Mouse (Mus musculus) kidney, embryonic 16.5 days (tissue): ENCODE data around the gene Olfr814. TPM values are rescaled to one million over a fixed set of nuclear protein-coding genes. Genes with fewer than 3 reads are reported as not detected.
"Not testable (repeated sequence)": the region's sequence is repeated elsewhere in the genome, so short reads cannot be mapped to it uniquely, and the experiment has no call there.

Experiments
- ATAC-seq: fragments of 200-750 bp; cut with Nextera tagmentation; 2 replicates; pipeline ENCODE4 v1.8.0; 2017; ENCODE audit warnings: moderate TSS enrichment; ENCODE audit not compliant: low FRiP score, low TSS enrichment
- H3K27ac ChIP-seq: fragments of 300-500 bp; sonication (generic); 2 replicates; pipeline ENCODE4 v1.5.1; 2014; ENCODE audit warnings: low read length
- H3K27me3 ChIP-seq: fragments of 300-500 bp; sonication (generic); 2 replicates; pipeline ENCODE4 v1.6.1; 2014; ENCODE audit warnings: low read length, control low read depth, mixed read lengths; ENCODE audit not compliant: insufficient read depth
- H3K36me3 ChIP-seq: fragments of 300-500 bp; sonication (generic); 2 replicates; pipeline ENCODE4 v1.6.1; 2014; ENCODE audit warnings: low read length, control low read depth, mixed read lengths; ENCODE audit not compliant: insufficient read depth
- H3K4me1 ChIP-seq: fragments of 300-500 bp; sonication (generic); 2 replicates; pipeline ENCODE4 v1.6.1; 2014; ENCODE audit warnings: low read length, control low read depth, mixed read lengths; ENCODE audit not compliant: insufficient read depth
- H3K4me2 ChIP-seq: fragments of 300-500 bp; sonication (generic); replicated peaks from 2 replicates; pipeline ENCODE4 v1.6.1; 2014; ENCODE audit warnings: low read depth, low read length
- H3K4me3 ChIP-seq: fragments of 300-500 bp; sonication (generic); 2 replicates; pipeline ENCODE4 v1.5.1; 2014; ENCODE audit warnings: mild to moderate bottlenecking, low read length
- H3K9ac ChIP-seq: fragments of 300-500 bp; sonication (generic); replicated peaks from 2 replicates; pipeline ENCODE4 v1.6.1; 2014; ENCODE audit warnings: low read length
- H3K9me3 ChIP-seq: fragments of 300-500 bp; sonication (generic); 2 replicates; pipeline ENCODE4 v1.6.1; 2016; ENCODE audit warnings: low read length, control low read depth
- WGBS: fragments of 180-500 bp; shearing (Covaris S2); extraction: QIAGEN DNeasy Blood & Tissue Kit; methylation state at CpG from one replicate; pipeline ENCODE4 v1.1.7; 2014; 5-methylcytosine and 5-hydroxymethylcytosine counted together
- polyA plus RNA-seq: library from polyadenylated mRNA; unstranded; fragments of >200 nt; fragmentation: Nextera tagmentation; extraction: Ambion mirVana; gene quantifications from 2 replicates; pipeline ENCODE4 v1.2.1, GENCODE M21; 2015

Olfr814 gene
- not detected in 2 replicates for polyA plus RNA-seq

DNA sequence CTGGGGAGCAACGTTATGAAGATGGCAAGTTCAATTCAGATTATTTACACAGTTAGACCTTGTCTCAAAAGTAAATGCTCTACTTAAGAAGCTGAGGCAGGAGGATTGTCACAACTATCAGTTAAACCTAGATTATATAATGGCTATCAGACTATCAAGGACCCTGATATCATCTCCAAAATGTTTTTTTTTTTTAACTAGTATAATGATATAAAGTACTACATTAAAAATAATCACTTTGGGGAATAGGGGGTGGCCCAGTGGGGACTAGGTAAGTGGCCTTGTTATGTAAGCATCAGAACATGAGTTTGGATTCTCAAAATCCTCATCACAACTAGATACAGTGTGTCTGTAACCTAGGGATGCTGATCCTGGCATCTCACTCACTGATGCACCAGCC, at the start of gene Olfr814:
TSS of gene Olfr814 (minus strand) at position 101 of the 400 bp plus-strand sequence.
- not testable (repeated sequence) for H3K4me2 ChIP-seq, H3K27me3 ChIP-seq, H3K4me3 ChIP-seq, ATAC-seq, H3K27ac ChIP-seq, H3K4me1 ChIP-seq, H3K9ac ChIP-seq, H3K9me3 ChIP-seq, H3K36me3 ChIP-seq
- no CpG with 5 or more reads among the region's 1 CpGs for WGBS

DNA sequence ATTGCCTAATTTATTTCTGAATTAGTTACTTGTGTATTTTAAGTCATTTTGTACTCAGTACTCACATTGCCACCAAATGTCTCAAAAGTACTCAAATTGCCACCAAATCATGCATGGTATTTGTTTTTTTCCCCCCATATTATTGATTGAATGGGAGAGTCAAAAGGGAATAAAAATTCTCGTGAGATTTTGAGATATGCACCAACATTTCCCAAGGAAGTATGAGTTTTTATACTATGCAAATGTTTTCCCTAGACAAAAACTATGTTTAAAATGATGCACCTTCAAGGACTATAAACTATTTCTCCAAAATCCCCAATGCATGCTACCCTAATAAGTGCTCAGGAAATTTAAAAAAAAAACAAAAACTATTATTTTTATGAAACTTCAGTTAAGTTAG, 35.8 kb upstream of the Olfr814 start, which contains the start of gene Olfr816:
TSS of gene Olfr816 (minus strand) at position 101 of the 400 bp plus-strand sequence.
- no peak within 1 kb of the TSS for H3K4me2 ChIP-seq
- H3K27ac ChIP-seq = no peak within 1 kb of the TSS
- H3K9ac ChIP-seq = no peak within 1 kb of the TSS
- H3K9me3 ChIP-seq = no peaks in the 10 kb centered on the region
- H3K36me3 ChIP-seq = no peaks in the 10 kb centered on the region
- no peak for ATAC-seq
- no peak within 1 kb of the TSS for H3K4me3 ChIP-seq
- no peaks in the 10 kb centered on the region for H3K4me1 ChIP-seq
- no peaks in the 10 kb centered on the region for H3K27me3 ChIP-seq
- WGBS = 70% methylated on average over 1 of the region's 1 CpGs

DNA sequence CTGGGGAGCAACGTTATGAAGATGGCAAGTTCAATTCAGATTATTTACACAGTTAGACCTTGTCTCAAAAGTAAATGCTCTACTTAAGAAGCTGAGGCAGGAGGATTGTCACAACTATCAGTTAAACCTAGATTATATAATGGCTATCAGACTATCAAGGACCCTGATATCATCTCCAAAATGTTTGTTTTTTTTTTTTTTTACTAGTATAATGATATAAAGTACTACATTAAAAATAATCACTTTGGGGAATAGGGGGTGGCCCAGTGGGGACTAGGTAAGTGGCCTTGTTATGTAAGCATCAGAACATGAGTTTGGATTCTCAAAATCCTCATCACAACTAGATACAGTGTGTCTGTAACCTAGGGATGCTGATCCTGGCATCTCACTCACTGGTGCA, 26.1 kb upstream of the Olfr814 start, which contains the start of gene Olfr815:
TSS of gene Olfr815 (minus strand) at position 101 of the 400 bp plus-strand sequence.
- ATAC-seq, H3K4me2 ChIP-seq, H3K9me3 ChIP-seq, H3K4me3 ChIP-seq, H3K9ac ChIP-seq, H3K27me3 ChIP-seq, H3K27ac ChIP-seq, H3K36me3 ChIP-seq, H3K4me1 ChIP-seq: not testable (repeated sequence)
- WGBS = no CpG with 5 or more reads among the region's 1 CpGs

DNA sequence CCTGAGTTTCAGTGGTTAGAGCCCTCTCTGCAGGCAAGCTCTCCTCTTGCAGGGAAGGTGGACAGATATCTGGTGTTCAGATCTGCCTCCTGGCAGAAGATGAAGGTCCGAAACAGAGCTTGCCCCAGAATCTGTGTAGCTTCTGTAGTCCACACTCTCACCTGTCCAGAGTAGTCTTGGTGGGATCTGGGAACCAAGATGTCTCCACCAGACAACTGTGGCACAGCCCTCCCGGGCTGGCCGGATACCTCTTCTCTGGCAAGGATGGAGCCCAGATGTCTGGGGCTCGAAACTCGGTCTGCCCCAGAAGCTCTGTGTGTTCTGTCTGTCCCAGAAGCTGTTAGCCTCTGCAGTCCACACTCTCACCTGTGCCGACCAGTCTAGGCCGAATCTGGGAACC, 6.3 kb upstream of the Olfr814 start:
- Histone ChIP-seq H3K9me3 (no peaks in the 10 kb centered on the region), H3K4me1 (no peaks in the 10 kb centered on the region), H3K27ac (no peak overlapping the region), H3K9ac (no peak overlapping the region), H3K27me3 (no peaks in the 10 kb centered on the region), H3K4me3 (no peak overlapping the region), H3K36me3 (no peaks in the 10 kb centered on the region), H3K4me2 (no peak overlapping the region)
- ATAC-seq = no peak
- WGBS = 93% methylated on average over 7 of the region's 7 CpGs

DNA sequence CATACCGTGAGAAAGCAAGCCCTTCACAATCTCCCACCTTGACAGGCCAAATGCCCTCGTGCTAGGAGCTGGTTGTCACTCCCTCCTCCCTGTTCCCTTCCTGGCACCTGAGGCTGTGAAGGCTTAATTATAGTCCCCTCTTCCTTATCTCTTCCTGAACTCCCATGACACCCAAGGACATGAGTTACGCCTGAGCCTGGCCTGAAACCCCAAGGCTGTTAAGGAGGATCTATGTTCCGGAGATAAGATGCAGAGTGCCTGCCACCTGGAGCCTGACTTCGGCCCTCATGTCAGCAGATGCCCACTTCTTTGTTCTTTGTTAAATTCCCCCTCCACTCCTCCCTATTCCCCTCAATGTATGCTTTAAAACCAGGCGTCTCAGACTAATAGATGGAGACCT, 5.8 kb upstream of the Olfr814 start:
- WGBS = 69% methylated on average over 6 of the region's 6 CpGs
- ATAC-seq, H3K9me3 ChIP-seq: not testable (repeated sequence)

DNA sequence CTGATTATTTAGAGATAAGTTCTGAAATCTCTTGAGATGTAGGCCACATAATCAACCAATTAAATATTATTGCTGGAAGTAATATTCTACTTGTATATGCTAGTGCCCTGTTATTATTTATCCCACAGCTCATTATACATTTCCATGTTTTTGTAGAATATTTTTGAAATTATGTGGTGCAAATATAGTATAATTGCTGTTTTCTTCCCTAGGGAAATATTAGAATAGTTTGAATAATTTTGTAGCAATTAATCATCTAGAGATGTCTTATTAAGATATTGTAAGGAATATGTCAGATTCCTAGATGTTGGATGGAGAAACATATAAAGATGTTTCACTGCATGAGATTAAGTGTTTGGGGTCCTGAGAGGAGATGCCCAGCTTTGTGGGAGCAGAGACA, 24.6 kb downstream of the Olfr814 start, which contains the start of gene Olfr813:
TSS of gene Olfr813 (plus strand) at position 301 of the 400 bp plus-strand sequence.
- Histone ChIP-seq H3K27me3 (no peaks in the 10 kb centered on the region), H3K36me3 (no peaks in the 10 kb centered on the region), H3K9me3 (no peaks in the 10 kb centered on the region), H3K9ac (no peak within 1 kb of the TSS), H3K4me1 (no peaks in the 10 kb centered on the region), H3K27ac (no peak within 1 kb of the TSS), H3K4me3 (no peak within 1 kb of the TSS), H3K4me2 (no peak within 1 kb of the TSS)
- ATAC-seq = no peak

More for the DNA sequence above, 5.8 kb upstream of the Olfr814 start:
- not testable (repeated sequence) for H3K27me3 ChIP-seq, H3K9ac ChIP-seq, H3K4me1 ChIP-seq, H3K27ac ChIP-seq, H3K36me3 ChIP-seq, H3K4me2 ChIP-seq, H3K4me3 ChIP-seq

DNA sequence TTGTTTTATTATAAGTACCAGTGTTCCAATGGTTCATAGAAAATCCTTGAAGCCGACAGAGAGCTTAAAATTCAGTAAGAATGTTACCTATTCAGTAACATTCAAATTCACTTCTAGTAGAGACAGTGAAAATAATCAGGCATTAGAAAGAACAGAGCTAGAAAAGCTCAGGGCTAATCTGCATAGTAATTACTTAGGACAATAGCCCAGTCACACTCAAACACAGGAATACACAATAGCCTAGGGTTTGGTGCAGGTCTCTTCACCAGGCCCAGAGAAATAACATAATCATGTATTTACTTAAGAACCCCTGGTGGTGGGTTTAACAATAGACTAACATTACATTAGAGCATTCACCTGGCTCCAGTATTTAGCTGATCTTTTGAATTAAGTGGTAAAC, 32.3 kb downstream of the Olfr814 start:
- Histone ChIP-seq H3K36me3 (no peaks in the 10 kb centered on the region), H3K9me3 (no peaks in the 10 kb centered on the region), H3K27me3 (no peaks in the 10 kb centered on the region), H3K4me2 (no peak overlapping the region), H3K4me1 (no peaks in the 10 kb centered on the region), H3K9ac (no peak overlapping the region), H3K27ac (no peak overlapping the region), H3K4me3 (no peak overlapping the region)
- ATAC-seq = no peak
- 77% methylated on average over 1 of the region's 1 CpGs for WGBS

DNA sequence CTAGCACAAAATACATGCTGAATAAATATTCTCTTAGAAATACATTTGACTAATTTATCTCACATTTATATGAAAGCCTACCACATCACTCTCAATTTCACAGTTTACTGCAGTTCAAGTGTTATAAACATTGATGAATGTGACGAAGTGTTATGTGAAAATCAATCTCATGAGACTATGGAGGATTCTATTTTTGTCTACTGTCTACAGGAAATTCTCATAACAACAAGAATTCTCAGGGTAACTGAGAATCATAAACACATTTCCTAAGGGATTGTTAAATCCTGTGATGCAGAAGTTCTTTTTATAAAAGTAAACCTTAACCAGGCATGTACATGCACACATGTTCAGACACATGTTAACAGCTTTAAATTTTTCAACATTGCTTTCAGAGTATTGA, 33.7 kb downstream of the Olfr814 start, which contains the start of gene Olfr812:
TSS of gene Olfr812 (minus strand) at position 101 of the 400 bp plus-strand sequence.
- Histone ChIP-seq H3K4me1 (no peaks in the 10 kb centered on the region), H3K27ac (no peak within 1 kb of the TSS), H3K4me2 (no peak within 1 kb of the TSS), H3K4me3 (no peak within 1 kb of the TSS), H3K9me3 (no peaks in the 10 kb centered on the region), H3K36me3 (no peaks in the 10 kb centered on the region), H3K27me3 (no peaks in the 10 kb centered on the region), H3K9ac (no peak within 1 kb of the TSS)
- WGBS = 63% methylated on average over 1 of the region's 1 CpGs
- no peak for ATAC-seq

Other genes with a start within 250 kb of the Olfr814 start
- gene Olfr799, start 242.4 kb downstream of the Olfr814 start, polyA plus RNA-seq = not detected in 2 replicates
- not detected in 2 replicates for gene Olfr800, start 222.2 kb downstream of the Olfr814 start, polyA plus RNA-seq
- not detected in 2 replicates for gene Olfr801, start 206.0 kb downstream of the Olfr814 start, polyA plus RNA-seq
- gene Olfr802, start 191.7 kb downstream of the Olfr814 start, polyA plus RNA-seq = 0.03 TPM in 1 of 2 replicates, not detected in the other
- gene Olfr803, start 185.6 kb downstream of the Olfr814 start, polyA plus RNA-seq = not detected in 2 replicates
- not detected in 2 replicates for gene Olfr804, start 176.6 kb downstream of the Olfr814 start, polyA plus RNA-seq
- not detected in 2 replicates for gene Olfr805, start 150.5 kb downstream of the Olfr814 start, polyA plus RNA-seq
- gene Olfr806, start 137.9 kb downstream of the Olfr814 start, polyA plus RNA-seq = not detected in 2 replicates
- not detected in 2 replicates for gene Olfr807, start 122.1 kb downstream of the Olfr814 start, polyA plus RNA-seq
- not detected in 2 replicates for gene Olfr808, start 114.4 kb downstream of the Olfr814 start, polyA plus RNA-seq
- not detected in 2 replicates for gene Olfr809, start 105.2 kb downstream of the Olfr814 start, polyA plus RNA-seq
- not detected in 2 replicates for gene Olfr810, start 84.9 kb downstream of the Olfr814 start, polyA plus RNA-seq
- not detected in 2 replicates for gene Olfr811, start 75.5 kb downstream of the Olfr814 start, polyA plus RNA-seq
- not detected in 2 replicates for gene Olfr812, start 33.8 kb downstream of the Olfr814 start, polyA plus RNA-seq
- gene Olfr813, start 24.5 kb downstream of the Olfr814 start, polyA plus RNA-seq = not detected in 2 replicates
- gene Olfr815, start 26.0 kb upstream of the Olfr814 start, polyA plus RNA-seq = not detected in 2 replicates
- not detected in 2 replicates for gene Olfr816, start 35.7 kb upstream of the Olfr814 start, polyA plus RNA-seq
- gene Olfr818, start 69.2 kb upstream of the Olfr814 start, polyA plus RNA-seq = not detected in 2 replicates
- not detected in 2 replicates for gene Olfr819, start 87.4 kb upstream of the Olfr814 start, polyA plus RNA-seq
- gene Olfr247, start 96.3 kb upstream of the Olfr814 start, polyA plus RNA-seq = not detected in 2 replicates
- gene Gm10310, start 105.2 kb upstream of the Olfr814 start, polyA plus RNA-seq = not detected in 2 replicates
- gene Olfr820, start 132.8 kb upstream of the Olfr814 start, polyA plus RNA-seq = not detected in 2 replicates
- gene Olfr821, start 150.5 kb upstream of the Olfr814 start, polyA plus RNA-seq = not detected in 2 replicates
- not detected in 2 replicates for gene Olfr822, start 191.4 kb upstream of the Olfr814 start, polyA plus RNA-seq
- not detected in 2 replicates for gene Olfr823, start 235.5 kb upstream of the Olfr814 start, polyA plus RNA-seq